In genomic region chr5:137630602-137631001, GRCm38 (mm10) we compare ENCODE assay signal across 8 mouse cellular contexts. TPM values are rescaled to one million over a fixed set of nuclear protein-coding genes. Genes with fewer than 3 reads are reported as not detected.
DNase-seq lines count a peak whose midpoint lies in the region; ATAC-seq lines count a peak whose summit lies in the region.

No protein-coding gene starts in this region.

- no peaks in the 10 kb centered on the region for H3K27me3 ChIP-seq in embryonic facial prominence, embryonic 10.5 days (replicated peaks; ENCODE audit: low read depth, poor library complexity, severe bottlenecking)
- no peaks in the 10 kb centered on the region for H3K27me3 ChIP-seq in limb, embryonic 11.5 days (ENCODE audit: control insufficient read depth, insufficient read depth, low read length)
- H3K27me3 ChIP-seq in midbrain, embryonic 16.5 days (ENCODE audit: control insufficient read depth, insufficient read depth, low read depth, low read length) = no peaks in the 10 kb centered on the region

- peak overlapping the region; percentile 23; the same call in 1 of the 2 replicates for H3K9ac ChIP-seq in limb, embryonic 11.5 days (ENCODE audit: low read length)
- H3K9ac ChIP-seq in midbrain, embryonic 16.5 days (ENCODE audit: low read depth, low read length) = peak overlapping the region; percentile 45; the same call in 1 of the 2 replicates

- peak overlapping the region; percentile 93 for H3K27ac ChIP-seq in embryonic facial prominence, embryonic 10.5 days (replicated peaks)
- H3K27ac ChIP-seq in limb, embryonic 11.5 days (replicated peaks; ENCODE audit: low read depth, low read length) = peak overlapping the region; percentile 92; the same call in 1 of the 2 replicates
- H3K27ac ChIP-seq in midbrain, embryonic 16.5 days (ENCODE audit: low read length) = peak overlapping the region; percentile 47

- 33% methylated on average over 3 of the region's 3 CpGs for WGBS in embryonic facial prominence, embryonic 10.5 days
- 24% methylated on average over 3 of the region's 3 CpGs for WGBS in limb, embryonic 11.5 days
- 39% methylated on average over 3 of the region's 3 CpGs for WGBS in midbrain, embryonic 16.5 days

- no peak for ATAC-seq in limb, embryonic 11.5 days (ENCODE audit: insufficient number of reproducible peaks, low FRiP score, low TSS enrichment, low read depth)
- no peak for ATAC-seq in midbrain, embryonic 16.5 days

- H3K36me3 ChIP-seq in embryonic facial prominence, embryonic 10.5 days (replicated peaks) = peaks cover 47% of the 10 kb centered on the region
- peaks cover 5% of the 10 kb centered on the region; the same call in 1 of the 2 replicates for H3K36me3 ChIP-seq in limb, embryonic 11.5 days (ENCODE audit: control insufficient read depth, insufficient read depth, low read length)
- H3K36me3 ChIP-seq in midbrain, embryonic 16.5 days (ENCODE audit: control insufficient read depth, insufficient read depth, low read length) = peaks cover 5% of the 10 kb centered on the region; the same call in 1 of the 2 replicates

- H3K4me2 ChIP-seq in limb, embryonic 11.5 days (ENCODE audit: low read depth, severe bottlenecking) = peak overlapping the region; percentile 76
- peak overlapping the region; percentile 96 for H3K4me2 ChIP-seq in midbrain, embryonic 16.5 days (ENCODE audit: low read length)

- peak overlapping the region; percentile 71 for H3K4me3 ChIP-seq in embryonic facial prominence, embryonic 10.5 days
- peak overlapping the region; percentile 91 for H3K4me3 ChIP-seq in limb, embryonic 11.5 days (ENCODE audit: low read depth, low read length)
- no peak overlapping the region for H3K4me3 ChIP-seq in midbrain, embryonic 16.5 days (ENCODE audit: low read depth, low read length)

- intact Hi-C loops in gastrocnemius, postnatal 14 days (cut with DNase I; ENCODE audit: low total_unique reads) = loop anchor here (10.0 kb wide), 1 partner anchor 106 kb away; no protein-coding TSS in a partner anchor
- intact Hi-C loops in heart, postnatal 25 days (cut with DNase I) = no loop called here
- intact Hi-C loops in left cerebral cortex, postnatal 36 days (cut with DNase I) = no loop called here

- H3K9me3 ChIP-seq in embryonic facial prominence, embryonic 10.5 days = no peaks in the 10 kb centered on the region
- no peaks in the 10 kb centered on the region for H3K9me3 ChIP-seq in limb, embryonic 11.5 days (ENCODE audit: control insufficient read depth, low read length)
- no peaks in the 10 kb centered on the region for H3K9me3 ChIP-seq in midbrain, embryonic 16.5 days (replicated peaks; ENCODE audit: control insufficient read depth, low read length, poor library complexity, severe bottlenecking)

- peak; percentile 60 for DNase-seq in gastrocnemius, postnatal 25 days
- no peak for DNase-seq in gastrocnemius, postnatal 14 days
- no peak for DNase-seq in embryonic facial prominence, embryonic 10.5 days (ENCODE audit: low spot score)
- DNase-seq in heart, postnatal 25 days (ENCODE audit: low spot score) = peak; percentile 32
- no peak for DNase-seq in limb, embryonic 11.5 days (ENCODE audit: low spot score)
- DNase-seq in left cerebral cortex, postnatal 36 days (ENCODE audit: low spot score in 2 of 2) = no peak
- DNase-seq in urinary bladder, postnatal 10 days (ENCODE audit: low spot score) = no peak

- peaks cover 49% of the 10 kb centered on the region for H3K4me1 ChIP-seq in embryonic facial prominence, embryonic 10.5 days
- H3K4me1 ChIP-seq in limb, embryonic 11.5 days (ENCODE audit: control insufficient read depth, insufficient read depth, low read length) = peaks cover 18% of the 10 kb centered on the region
- H3K4me1 ChIP-seq in midbrain, embryonic 16.5 days (ENCODE audit: control insufficient read depth, insufficient read depth, low read length) = peaks cover 23% of the 10 kb centered on the region

RNA-seq across cellular contexts. Expression of gene Gm20605, which starts 1.6 kb away (rescaled TPM):
- total RNA-seq in gastrocnemius, postnatal 25 days (2021) = 1 to 10 TPM; 2.9 to 3.9 TPM
- 1 to 10 TPM; 3.0 to 3.6 TPM for total RNA-seq in gastrocnemius, postnatal 14 days (2021)
- polyA plus RNA-seq in embryonic facial prominence, embryonic 10.5 days (2016; fragmentation: Nextera tagmentation; extraction: Ambion mirVana) = 14.2 and 14.6 TPM in 2 replicates
- total RNA-seq in heart, postnatal 25 days (2021) = 1 to 10 TPM; 3.2 to 4.5 TPM
- 6.5 and 11.5 TPM in 2 replicates for polyA plus RNA-seq in limb, embryonic 11.5 days (2014; fragmentation: Nextera tagmentation; extraction: Ambion mirVana)
- 8.2 and 9.2 TPM in 2 replicates for polyA plus RNA-seq in midbrain, embryonic 16.5 days (2015; fragmentation: Nextera tagmentation; extraction: Ambion mirVana)
- 10 to 100 TPM in 1 of 2 experiments, 1 to 10 TPM in 1; 5.5 to 11.7 TPM for total RNA-seq in left cerebral cortex, postnatal 36 days (2021)

RNA-seq across cellular contexts. Expression of gene Lrch4, which starts 1.7 kb away (rescaled TPM):
- total RNA-seq in gastrocnemius, postnatal 25 days (2021) = 10 to 100 TPM; 13.9 to 15.4 TPM
- 10 to 100 TPM; 14.8 to 15.3 TPM for total RNA-seq in gastrocnemius, postnatal 14 days (2021)
- 36.7 and 46.5 TPM in 2 replicates for polyA plus RNA-seq in embryonic facial prominence, embryonic 10.5 days (2016; fragmentation: Nextera tagmentation; extraction: Ambion mirVana)
- total RNA-seq in heart, postnatal 25 days (2021) = 10 to 100 TPM; 17.6 to 18.2 TPM
- polyA plus RNA-seq in limb, embryonic 11.5 days (2014; fragmentation: Nextera tagmentation; extraction: Ambion mirVana) = 31.1 and 35.3 TPM in 2 replicates
- 18.8 and 19.2 TPM in 2 replicates for polyA plus RNA-seq in midbrain, embryonic 16.5 days (2015; fragmentation: Nextera tagmentation; extraction: Ambion mirVana)
- 10 to 100 TPM; 11.3 to 19.4 TPM for total RNA-seq in left cerebral cortex, postnatal 36 days (2021)

RNA-seq across cellular contexts. Expression of gene Fbxo24, which starts 1.8 kb away (rescaled TPM):
- total RNA-seq in gastrocnemius, postnatal 25 days (2021) = under 1 TPM; 0.16 to 0.18 TPM
- total RNA-seq in gastrocnemius, postnatal 14 days (2021) = under 1 TPM in 1 of 2 experiments, not detected in 1; 0.27 TPM
- 0.17 and 0.36 TPM in 2 replicates for polyA plus RNA-seq in embryonic facial prominence, embryonic 10.5 days (2016; fragmentation: Nextera tagmentation; extraction: Ambion mirVana)
- total RNA-seq in heart, postnatal 25 days (2021) = under 1 TPM; 0.11 to 0.36 TPM
- 0.11 and 0.24 TPM in 2 replicates for polyA plus RNA-seq in limb, embryonic 11.5 days (2014; fragmentation: Nextera tagmentation; extraction: Ambion mirVana)
- polyA plus RNA-seq in midbrain, embryonic 16.5 days (2015; fragmentation: Nextera tagmentation; extraction: Ambion mirVana) = 0.11 and 0.12 TPM in 2 replicates
- under 1 TPM; 0.20 to 0.25 TPM for total RNA-seq in left cerebral cortex, postnatal 36 days (2021)

RNA-seq across cellular contexts. Expression of gene Sap25, which starts 10.5 kb away (rescaled TPM):
- 1 to 10 TPM; 1.8 to 2.7 TPM for total RNA-seq in gastrocnemius, postnatal 25 days (2021)
- total RNA-seq in gastrocnemius, postnatal 14 days (2021) = 1 to 10 TPM; 1.8 to 2.0 TPM
- polyA plus RNA-seq in embryonic facial prominence, embryonic 10.5 days (2016; fragmentation: Nextera tagmentation; extraction: Ambion mirVana) = 9.0 and 9.2 TPM in 2 replicates
- 1 to 10 TPM; 3.0 to 3.9 TPM for total RNA-seq in heart, postnatal 25 days (2021)
- 8.2 and 9.2 TPM in 2 replicates for polyA plus RNA-seq in limb, embryonic 11.5 days (2014; fragmentation: Nextera tagmentation; extraction: Ambion mirVana)
- polyA plus RNA-seq in midbrain, embryonic 16.5 days (2015; fragmentation: Nextera tagmentation; extraction: Ambion mirVana) = 5.9 and 6.7 TPM in 2 replicates
- 1 to 10 TPM; 4.2 to 7.7 TPM for total RNA-seq in left cerebral cortex, postnatal 36 days (2021)

RNA-seq across cellular contexts. Expression of gene Irs3, which starts 14.9 kb away (rescaled TPM):
- total RNA-seq in gastrocnemius, postnatal 25 days (2021) = 1 to 10 TPM in 1 of 2 experiments, under 1 TPM in 1; 0.36 to 1.5 TPM
- total RNA-seq in gastrocnemius, postnatal 14 days (2021) = under 1 TPM; 0.33 to 0.47 TPM
- 0.16 and 0.34 TPM in 2 replicates for polyA plus RNA-seq in embryonic facial prominence, embryonic 10.5 days (2016; fragmentation: Nextera tagmentation; extraction: Ambion mirVana)
- total RNA-seq in heart, postnatal 25 days (2021) = under 1 TPM; 0.29 to 0.48 TPM
- 0.31 and 0.47 TPM in 2 replicates for polyA plus RNA-seq in limb, embryonic 11.5 days (2014; fragmentation: Nextera tagmentation; extraction: Ambion mirVana)
- polyA plus RNA-seq in midbrain, embryonic 16.5 days (2015; fragmentation: Nextera tagmentation; extraction: Ambion mirVana) = 0.15 and 0.16 TPM in 2 replicates
- under 1 TPM in 1 of 2 experiments, not detected in 1; 0.23 TPM for total RNA-seq in left cerebral cortex, postnatal 36 days (2021)

Comparison
In these comparisons a context has a peak if more than half of its experiments do, and no peak if none do; other contexts are left out.
1. DNase-seq: peak in gastrocnemius, postnatal 25 days (single experiment) and heart, postnatal 25 days (single experiment); none in gastrocnemius, postnatal 14 days (single experiment), embryonic facial prominence, embryonic 10.5 days (single experiment), limb, embryonic 11.5 days (single experiment), left cerebral cortex, postnatal 36 days (0 of 2) and urinary bladder, postnatal 10 days (single experiment).
2. Peak in every context shown above with its lines, with median percentiles within 50 percentile points of each other: H3K27ac ChIP-seq.